Mouse (Mus musculus): ENCODE data around the gene Gm20458.

DNA sequence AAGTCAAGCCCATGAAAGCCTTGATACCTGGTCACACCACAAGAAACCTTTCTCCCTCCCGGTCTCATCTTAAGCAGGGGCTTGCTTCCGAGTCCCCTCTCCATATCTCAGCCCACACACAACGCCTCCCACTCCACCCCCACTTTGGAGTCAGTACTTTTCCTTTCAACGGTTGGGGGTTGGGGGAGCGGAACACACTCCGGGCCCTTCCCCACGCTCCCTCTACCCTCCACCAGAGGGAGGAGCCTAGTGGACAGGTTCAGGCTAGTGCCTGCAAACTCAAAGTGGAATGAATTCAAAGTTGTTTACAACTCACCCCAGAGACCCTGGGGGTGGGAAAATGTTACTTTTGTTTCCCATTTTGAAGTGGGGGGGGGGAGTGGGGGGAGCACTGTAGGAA lies 30.1 kb upstream of the Gm20458 start:
- TF ChIP-seq CTCF (IDR thresholded peaks at IDR 0.05; ENCODE audit: low read depth, low read length) (0 out of 2 replicates have a peak, but pooled peaks have one; percentile 19), POLR2A (IDR thresholded peaks at IDR 0.05; ENCODE audit: extremely low read depth, insufficient read depth, low read length) (no peak)
